Mouse (Mus musculus) neutrophil, adult 83 days (primary cell): Measurements from ENCODE around the gene Tefm. TPM values are rescaled to one million over a fixed set of nuclear protein-coding genes. Genes with fewer than 3 reads are reported as not detected.

Source experiments
- total RNA-seq, 2 experiments: library from RNA; stranded (reverse); gene quantifications; one replicate each; pipeline ENCODE4 v1.2.4; 2023

Gene Tefm
- total RNA-seq, result 1 to 10 TPM; 3.3 to 3.9 TPM

DNA sequence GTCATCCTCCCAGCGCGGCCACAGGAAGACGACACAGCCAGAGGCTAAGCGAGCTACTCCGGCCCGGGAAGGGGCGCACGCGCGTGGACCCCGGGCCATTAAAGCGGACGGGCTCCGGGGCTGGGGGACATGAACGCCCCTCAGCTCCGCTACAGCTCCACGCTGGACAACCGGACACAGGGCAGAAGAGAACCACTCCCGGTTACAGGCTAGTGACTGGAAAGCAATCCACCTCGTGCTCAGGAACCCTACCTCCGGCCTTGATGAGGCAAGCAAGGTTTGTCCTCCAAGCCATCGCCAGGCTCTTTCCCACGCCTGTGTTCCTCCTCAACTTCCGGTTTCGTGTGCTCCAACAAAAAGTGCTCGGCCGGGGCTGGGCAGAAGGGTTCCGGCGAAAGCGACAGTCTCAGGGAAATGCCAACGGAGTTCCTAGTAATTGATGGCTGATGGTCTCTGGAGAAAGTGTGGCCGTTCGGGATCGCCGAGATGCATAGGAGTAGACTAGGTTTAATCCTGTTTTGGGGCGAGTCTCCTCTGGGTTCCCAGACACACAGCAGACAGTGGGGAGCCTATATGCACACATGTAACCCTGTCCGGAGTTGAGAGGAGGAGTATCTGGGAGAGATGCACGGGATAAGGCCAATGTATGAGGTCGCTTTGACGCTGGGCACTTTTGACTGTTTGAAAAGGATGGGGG lies at the start of gene Tefm:
Tefm (minus strand) TSS at position 351 of the 697 bp plus-strand sequence.

DNA sequence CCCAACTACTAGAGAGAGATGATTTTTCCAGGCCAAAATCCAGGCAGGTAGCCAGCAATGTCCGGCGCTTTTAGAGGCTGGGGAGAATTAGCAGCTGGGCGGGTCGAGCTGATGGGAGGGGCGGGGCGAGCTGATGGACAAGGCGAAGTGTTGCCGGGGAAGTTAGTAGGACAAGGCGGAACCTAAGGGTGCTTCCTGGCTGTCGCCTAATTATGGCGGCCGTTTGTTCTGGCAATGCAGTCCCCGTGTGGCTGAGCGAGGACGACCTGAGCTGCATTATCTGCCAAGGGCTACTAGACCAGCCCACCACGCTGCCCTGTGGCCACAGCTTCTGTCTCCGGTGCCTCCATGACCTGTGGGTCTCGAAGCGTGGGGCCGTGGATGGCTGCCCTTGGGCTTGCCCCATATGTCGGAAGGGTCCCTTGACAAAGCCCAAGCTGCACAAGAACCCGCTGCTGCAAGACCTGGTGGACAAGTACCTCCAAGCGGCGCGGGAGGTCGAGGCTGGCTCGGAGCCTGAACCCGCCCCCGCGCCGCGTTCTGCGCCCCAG lies 41.8 kb upstream of the Tefm start, which contains the start of gene Rnf135:
Rnf135 (plus strand) TSS at position 147 of the 551 bp plus-strand sequence.

DNA sequence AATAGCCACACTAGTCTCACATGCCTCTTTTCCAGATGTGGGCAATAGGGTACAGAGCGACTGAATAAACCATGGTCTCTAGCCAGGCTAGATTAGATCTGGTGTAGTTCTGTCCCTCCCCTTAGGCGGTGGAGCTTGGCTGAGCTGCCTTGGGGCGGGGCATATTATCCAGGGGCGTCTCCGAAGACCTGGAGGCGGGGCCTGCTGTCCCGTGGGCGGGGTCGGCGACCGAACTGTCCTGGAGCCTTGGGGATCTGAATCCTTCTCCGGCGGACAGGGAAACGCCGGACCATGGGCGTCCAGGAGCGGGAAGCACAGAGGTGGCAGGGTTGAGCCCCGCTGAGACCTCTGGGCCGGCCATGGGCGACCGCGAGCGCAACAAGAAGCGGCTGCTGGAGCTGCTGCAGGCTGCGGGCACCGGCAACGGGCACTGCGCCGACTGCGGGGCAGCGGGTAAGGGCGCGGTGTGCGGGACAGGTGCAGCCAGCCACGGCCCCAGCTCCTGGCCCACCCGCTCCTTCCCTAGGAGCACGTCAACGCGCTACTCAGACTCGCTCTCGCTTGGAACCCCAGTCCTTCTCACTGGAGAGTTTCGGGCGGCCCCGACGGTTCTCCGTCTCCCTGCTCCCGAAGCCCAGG lies 12.0 kb upstream of the Tefm start, which contains the start of gene Adap2:
Adap2 (plus strand) TSS at position 249 of the 639 bp plus-strand sequence.

DNA sequence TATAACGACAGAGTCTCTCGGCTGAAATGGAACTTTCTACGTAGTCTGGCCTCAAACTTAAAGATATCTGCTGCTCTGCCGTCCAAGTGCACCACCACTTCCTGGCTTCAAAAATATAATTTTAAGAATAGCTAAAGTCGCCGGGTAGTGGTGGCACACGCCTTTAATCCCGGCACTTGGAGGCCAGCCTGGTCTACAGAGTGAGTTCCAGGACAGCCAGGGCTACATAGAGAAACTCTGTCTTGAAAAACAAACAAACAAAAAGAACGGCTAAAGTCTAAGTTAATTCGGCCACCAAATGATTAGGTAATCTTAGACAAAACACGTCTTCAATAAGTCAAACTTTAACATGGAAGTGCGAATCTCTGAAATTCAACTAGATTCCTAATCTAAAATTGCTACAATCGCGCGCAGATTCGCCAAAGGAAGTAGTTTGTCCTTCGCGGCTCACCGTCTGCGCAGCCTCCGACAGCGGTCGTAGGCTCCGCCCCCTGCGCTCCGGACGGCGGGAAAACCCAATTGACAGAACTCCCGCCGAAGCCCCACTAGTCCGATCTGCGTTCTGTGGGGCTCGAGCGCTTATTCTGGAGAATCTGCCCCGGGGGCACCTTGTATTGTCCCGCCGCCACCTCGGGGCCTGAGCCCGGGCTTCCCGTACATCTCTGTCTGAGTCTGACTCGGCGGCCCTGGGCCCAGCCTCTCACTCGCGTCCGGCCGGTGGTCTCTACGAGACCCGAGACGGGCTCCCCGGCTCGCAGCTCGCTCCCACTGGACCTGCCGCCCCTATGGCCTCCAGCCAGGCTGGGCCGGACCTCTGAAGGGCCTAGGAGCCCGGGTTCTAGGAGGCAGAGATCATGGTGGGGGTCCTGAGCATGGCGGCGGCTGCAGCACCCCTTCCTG lies 52.8 kb downstream of the Tefm start, which contains the start of gene Atad5:
Atad5 (plus strand) TSS at position 484 of the 900 bp plus-strand sequence.

Other genes starting within 250 kb of the Tefm start
- 10 to 100 TPM; 22.8 to 24.9 TPM for gene Utp6, start 179.8 kb downstream of the Tefm start, total RNA-seq
- gene Suz12, start 149.1 kb downstream of the Tefm start, total RNA-seq, result 10 to 100 TPM; 62.0 to 70.5 TPM
- 100 to 1,000 TPM; 105 to 108 TPM for gene Crlf3, start 61.2 kb downstream of the Tefm start, total RNA-seq
- gene Atad5, start 52.8 kb downstream of the Tefm start, total RNA-seq, result 10 to 100 TPM; 16.2 to 16.6 TPM
- 1 to 10 TPM; 4.4 to 4.6 TPM for gene Adap2, start 11.9 kb upstream of the Tefm start, total RNA-seq
- gene Rnf135, start 41.7 kb upstream of the Tefm start, total RNA-seq, result 1 to 10 TPM; 6.3 to 6.9 TPM
- 10 to 100 TPM; 17.3 to 23.0 TPM for gene Rhot1, start 66.8 kb upstream of the Tefm start, total RNA-seq
- under 1 TPM in 1 of 2 experiments, not detected in 1; 0.18 TPM for gene Rhbdl3, start 158.7 kb upstream of the Tefm start, total RNA-seq
- gene 5730455P16Rik, start 235.9 kb upstream of the Tefm start, total RNA-seq, result 1 to 10 TPM; 7.0 to 9.2 TPM
- 100 to 1,000 TPM; 124 to 129 TPM for gene Zfp207, start 241.1 kb upstream of the Tefm start, total RNA-seq